Comparison of ENCODE assay signal across 17 mouse cellular contexts in genomic region chr3:115768290-115768689, GRCm38 (mm10). TPM values are rescaled to one million over a fixed set of nuclear protein-coding genes. Genes with fewer than 3 reads are reported as not detected.
DNase-seq lines count a peak whose midpoint lies in the region; ATAC-seq and TF ChIP-seq lines count a peak whose summit lies in the region.
"Had no signal": no experiment of that assay in that cellular context is flagged by ENCODE, and none has a peak within 500 bp of the region (broad histone marks: within the 10 kb centered on the region; RNA-seq: fewer than 3 reads in every experiment).

No protein-coding gene starts in this region.

- no peak for DNase-seq in heart, adult 18-20 months
- DNase-seq in layer of hippocampus, adult 2 months (ENCODE audit: low spot score in 2 of 2) = no peak
- no peak for DNase-seq in layer of hippocampus, postnatal 36 days
- DNase-seq: cerebellum, adult 9-10 months; thymus, postnatal 25 days had no signal

- ATAC-seq in heart, embryonic 15.5 days (replicated peaks; ENCODE audit: insufficient number of reproducible peaks, insufficient read depth, low FRiP score, low read depth) = no peak
- ATAC-seq in lung, embryonic 16.5 days (ENCODE audit: low read depth) = no peak
- ATAC-seq in forebrain, embryonic 12.5 days (ENCODE audit: low FRiP score) = no peak
- ATAC-seq: forebrain, embryonic 14.5 days; hindbrain, postnatal 0 days; intestine, postnatal 0 days; midbrain, embryonic 16.5 days had no signal

- H3K36me3 ChIP-seq in heart, embryonic 15.5 days = no peaks in the 10 kb centered on the region
- no peaks in the 10 kb centered on the region for H3K36me3 ChIP-seq in lung, embryonic 16.5 days (ENCODE audit: control insufficient read depth, insufficient read depth, low read length)
- no peaks in the 10 kb centered on the region for H3K36me3 ChIP-seq in forebrain, embryonic 12.5 days (replicated peaks)
- H3K36me3 ChIP-seq: embryonic facial prominence, embryonic 12.5 days; limb, embryonic 15.5 days; neural tube, embryonic 15.5 days had no signal

- H3K4me1 ChIP-seq in heart, embryonic 15.5 days (replicated peaks) = peaks cover 12% of the 10 kb centered on the region
- H3K4me1 ChIP-seq in brown adipose tissue, adult 24 weeks (ENCODE audit: control insufficient read depth, insufficient read depth, insufficient read length, low read length) = peaks cover 18% of the 10 kb centered on the region
- H3K4me1 ChIP-seq in lung, embryonic 16.5 days (replicated peaks; ENCODE audit: control insufficient read depth, insufficient read depth, low read length) = peaks cover 2% of the 10 kb centered on the region
- no peaks in the 10 kb centered on the region for H3K4me1 ChIP-seq in forebrain, embryonic 12.5 days
- H3K4me1 ChIP-seq: embryonic facial prominence, embryonic 12.5 days; limb, embryonic 15.5 days; neural tube, embryonic 15.5 days had no signal

- WGBS in heart, embryonic 15.5 days = 67% methylated on average over 1 of the region's 1 CpGs
- WGBS in lung, embryonic 16.5 days = 73% methylated on average over 1 of the region's 1 CpGs
- 91% methylated on average over 1 of the region's 1 CpGs for WGBS in forebrain, embryonic 12.5 days

- peak overlapping the region; percentile 53 for H3K27ac ChIP-seq in heart, embryonic 15.5 days
- peak overlapping the region; percentile 76 for H3K27ac ChIP-seq in layer of hippocampus, adult 2 months
- H3K27ac ChIP-seq in brown adipose tissue, adult 24 weeks (replicated peaks; ENCODE audit: low read depth, low read length) = peak overlapping the region; percentile 100
- H3K27ac ChIP-seq in lung, embryonic 16.5 days (ENCODE audit: low read length) = peak overlapping the region; percentile 60
- H3K27ac ChIP-seq in forebrain, embryonic 12.5 days = no peak overlapping the region
- H3K27ac ChIP-seq: embryonic facial prominence, embryonic 12.5 days; hindbrain, postnatal 0 days; limb, embryonic 15.5 days; neural tube, embryonic 15.5 days had no signal

- no peak for TF ChIP-seq CTCF in layer of hippocampus, adult 2 months (conservative IDR thresholded peaks at IDR 0.05)

- no peak overlapping the region for H3K9ac ChIP-seq in heart, embryonic 15.5 days
- no peak overlapping the region for H3K9ac ChIP-seq in lung, embryonic 16.5 days (ENCODE audit: low read length)
- no peak overlapping the region for H3K9ac ChIP-seq in forebrain, embryonic 12.5 days
- H3K9ac ChIP-seq: embryonic facial prominence, embryonic 12.5 days; limb, embryonic 15.5 days; neural tube, embryonic 15.5 days had no signal

- no peaks in the 10 kb centered on the region for H3K27me3 ChIP-seq in heart, embryonic 15.5 days
- H3K27me3 ChIP-seq in lung, embryonic 16.5 days (ENCODE audit: control insufficient read depth, insufficient read depth, low read depth, low read length) = no peaks in the 10 kb centered on the region
- no peaks in the 10 kb centered on the region for H3K27me3 ChIP-seq in forebrain, embryonic 12.5 days
- H3K27me3 ChIP-seq: embryonic facial prominence, embryonic 12.5 days; limb, embryonic 15.5 days; neural tube, embryonic 15.5 days had no signal

- H3K4me2 ChIP-seq in heart, embryonic 15.5 days = no peak overlapping the region
- no peak overlapping the region for H3K4me2 ChIP-seq in lung, embryonic 16.5 days (ENCODE audit: low read depth, low read length)
- H3K4me2 ChIP-seq in forebrain, embryonic 12.5 days = no peak overlapping the region
- H3K4me2 ChIP-seq: embryonic facial prominence, embryonic 12.5 days; limb, embryonic 15.5 days; neural tube, embryonic 15.5 days had no signal

- H3K4me3 ChIP-seq in heart, embryonic 15.5 days = no peak overlapping the region
- H3K4me3 ChIP-seq in layer of hippocampus, adult 2 months = no peak overlapping the region
- H3K4me3 ChIP-seq in brown adipose tissue, adult 24 weeks (ENCODE audit: insufficient read depth, low read depth, low read length) = peak overlapping the region; percentile 34
- H3K4me3 ChIP-seq in lung, embryonic 16.5 days (ENCODE audit: low read length) = no peak overlapping the region
- no peak overlapping the region for H3K4me3 ChIP-seq in forebrain, embryonic 12.5 days (replicated peaks)
- H3K4me3 ChIP-seq: embryonic facial prominence, embryonic 12.5 days; erythroblast, embryonic 14.5 days; limb, embryonic 15.5 days; neural tube, embryonic 15.5 days had no signal

- no peaks in the 10 kb centered on the region for H3K9me3 ChIP-seq in heart, embryonic 15.5 days (replicated peaks)
- H3K9me3 ChIP-seq in lung, embryonic 16.5 days (ENCODE audit: control insufficient read depth, low read length) = no peaks in the 10 kb centered on the region
- no peaks in the 10 kb centered on the region for H3K9me3 ChIP-seq in forebrain, embryonic 12.5 days
- H3K9me3 ChIP-seq: embryonic facial prominence, embryonic 12.5 days; limb, embryonic 15.5 days; neural tube, embryonic 15.5 days had no signal

RNA-seq across cellular contexts. Expression of gene S1pr1, which starts 53.4 kb away (rescaled TPM):
- polyA plus RNA-seq in heart, embryonic 15.5 days (2015; fragmentation: Nextera tagmentation; extraction: Ambion mirVana) = 75.5 and 85.4 TPM in 2 replicates
- total RNA-seq in heart, adult 18-20 months (2021) = 10 to 100 TPM; 66.2 to 69.4 TPM
- total RNA-seq in layer of hippocampus, adult 2 months (2021) = 100 to 1,000 TPM in 1 of 2 experiments, 10 to 100 TPM in 1; 92.8 to 108 TPM
- 100 to 1,000 TPM in 1 of 2 experiments, 10 to 100 TPM in 1; 97.0 to 108 TPM for total RNA-seq in layer of hippocampus, postnatal 36 days (2021)
- 23.1 and 29.4 TPM in 2 replicates for polyA plus RNA-seq in brown adipose tissue, adult 24 weeks (2012; ENCODE audit: insufficient read depth, insufficient read length, missing spikeins)
- polyA plus RNA-seq in lung, embryonic 16.5 days (2015; fragmentation: Nextera tagmentation; extraction: Ambion mirVana) = 40.3 and 41.0 TPM in 2 replicates
- 31.1 and 31.9 TPM in 2 replicates for polyA plus RNA-seq in forebrain, embryonic 12.5 days (2016; fragmentation: Nextera tagmentation; extraction: Ambion mirVana)
- polyA plus RNA-seq: erythroblast, embryonic 14.5 days had no signal
